Mouse (Mus musculus): Measurements from ENCODE around the gene Fkbp11. TPM values are rescaled to one million over a fixed set of nuclear protein-coding genes. Genes with fewer than 3 reads are reported as not detected.
"Not testable (repeated sequence)": the region's sequence is repeated elsewhere in the genome, so short reads cannot be mapped to it uniquely, and the experiment has no call there.

The Fkbp11 gene
- total RNA-seq, 2 experiments from 2014 or later = 5.5 to 6.9 TPM

- ATAC-seq (replicated peaks; ENCODE audit: low FRiP score, low TSS enrichment, poor library complexity, severe bottlenecking) = not testable (repeated sequence)
These were observed 15.9 kb upstream of the Fkbp11 start for GRCm38 (mm10) chr15:98743863-98744262.

- no peak for ATAC-seq (replicated peaks; ENCODE audit: low FRiP score, low TSS enrichment, poor library complexity, severe bottlenecking)
These were observed 14.9 kb upstream of the Fkbp11 start for GRCm38 (mm10) chr15:98742766-98743428.

GRCm38 (mm10) chr15:98740219-98740618 lies 12.2 kb upstream of the Fkbp11 start:
- no peak for ATAC-seq (replicated peaks; ENCODE audit: low FRiP score, low TSS enrichment, poor library complexity, severe bottlenecking)

- ATAC-seq (replicated peaks; ENCODE audit: low FRiP score, low TSS enrichment, poor library complexity, severe bottlenecking) = peak; percentile 60
These were observed 10.8 kb upstream of the Fkbp11 start for GRCm38 (mm10) chr15:98738796-98739195.

DNA sequence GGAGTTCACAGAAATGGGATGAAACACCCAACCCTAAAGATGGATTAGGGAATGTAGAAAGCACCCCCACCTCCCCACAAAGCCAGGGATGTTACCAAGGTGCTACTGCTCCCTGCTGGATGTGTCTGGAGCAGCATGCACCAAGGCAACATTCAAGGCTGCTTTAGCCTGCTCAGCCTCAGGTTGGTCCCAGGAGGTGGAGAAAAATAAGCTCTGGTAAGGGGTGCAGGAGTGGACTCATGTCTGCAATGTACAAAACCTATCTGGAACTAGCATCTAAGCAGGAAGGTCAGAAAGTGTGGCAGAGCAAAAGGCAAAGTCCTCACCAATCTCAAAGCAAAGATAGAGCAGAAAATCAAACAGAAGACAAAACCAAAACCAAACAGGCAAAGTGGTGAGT lies 9.9 kb upstream of the Fkbp11 start:
- 0 out of 2 replicates have a peak, but pooled peaks have one; percentile 35 for ATAC-seq (replicated peaks; ENCODE audit: low FRiP score, low TSS enrichment, poor library complexity, severe bottlenecking)

DNA sequence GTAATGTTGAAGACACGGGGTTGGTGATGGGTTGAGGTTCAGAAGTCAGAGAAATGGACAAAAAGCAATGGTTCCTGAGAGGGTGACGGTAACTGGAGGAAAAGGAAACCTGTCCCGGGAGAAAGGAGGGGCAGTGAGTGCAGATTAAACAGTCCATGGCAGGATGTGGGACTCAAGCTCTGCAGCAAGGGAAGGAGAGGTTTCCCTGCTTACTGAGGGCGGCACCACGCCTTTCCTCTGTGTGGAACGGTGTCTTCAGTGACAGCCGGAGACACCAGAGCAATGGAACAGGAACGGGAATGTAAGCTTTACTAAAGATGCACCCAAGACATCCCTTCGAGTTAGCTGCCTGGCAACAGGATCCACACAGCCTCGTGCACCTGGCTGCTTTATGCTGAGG lies 8.5 kb upstream of the Fkbp11 start:
- no peak for ATAC-seq (replicated peaks; ENCODE audit: low FRiP score, low TSS enrichment, poor library complexity, severe bottlenecking)

GRCm38 (mm10) chr15:98733976-98734566 lies 6.1 kb upstream of the Fkbp11 start:
- no peak for ATAC-seq (replicated peaks; ENCODE audit: low FRiP score, low TSS enrichment, poor library complexity, severe bottlenecking)

DNA sequence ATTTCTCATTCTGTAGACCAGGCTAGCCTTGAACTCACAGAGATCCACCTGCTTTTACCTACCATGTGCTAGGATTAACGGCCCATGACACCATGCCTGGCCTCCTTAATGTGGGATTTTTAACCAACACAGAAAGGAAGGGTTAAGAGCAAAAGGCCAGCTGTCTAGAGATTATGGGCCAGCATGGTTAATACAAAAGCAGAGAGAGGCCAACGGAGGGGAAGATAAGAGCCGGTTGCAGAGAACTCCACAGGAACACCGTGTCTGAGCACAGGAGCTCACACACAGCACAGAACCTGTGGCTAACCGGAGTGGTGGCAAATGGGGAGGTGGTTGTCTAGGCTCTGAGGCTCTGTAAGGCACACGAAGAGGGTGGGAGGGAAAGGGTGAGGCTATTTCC lies 5.4 kb upstream of the Fkbp11 start:
- peak; percentile 52 for ATAC-seq (replicated peaks; ENCODE audit: low FRiP score, low TSS enrichment, poor library complexity, severe bottlenecking)

DNA sequence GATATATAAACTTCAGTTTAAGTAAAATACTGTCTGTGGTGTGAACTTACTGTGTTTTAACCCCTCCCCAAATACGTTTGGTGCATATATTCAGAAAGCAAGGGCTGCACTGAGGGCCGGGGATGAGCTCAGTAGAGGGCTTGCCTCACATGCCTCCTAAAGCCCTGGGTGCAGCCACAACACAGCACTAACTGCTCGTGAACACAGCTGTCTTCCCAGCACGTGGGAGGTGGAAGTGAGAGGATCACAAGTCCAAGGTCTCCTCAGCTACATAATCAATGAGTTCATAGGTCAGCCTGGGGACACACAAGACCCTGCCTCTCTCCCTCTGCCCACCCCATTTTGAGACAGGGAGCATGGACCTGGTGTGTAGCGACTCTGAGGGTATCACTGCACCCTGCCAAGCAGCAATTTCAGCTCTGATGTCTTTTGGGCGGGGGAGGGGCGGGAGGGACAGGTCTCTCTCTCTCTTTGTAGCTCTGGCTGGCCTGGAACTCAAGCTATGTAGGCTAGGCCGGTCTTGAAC lies 4.1 kb upstream of the Fkbp11 start:
- ATAC-seq (replicated peaks; ENCODE audit: low FRiP score, low TSS enrichment, poor library complexity, severe bottlenecking) = no peak

DNA sequence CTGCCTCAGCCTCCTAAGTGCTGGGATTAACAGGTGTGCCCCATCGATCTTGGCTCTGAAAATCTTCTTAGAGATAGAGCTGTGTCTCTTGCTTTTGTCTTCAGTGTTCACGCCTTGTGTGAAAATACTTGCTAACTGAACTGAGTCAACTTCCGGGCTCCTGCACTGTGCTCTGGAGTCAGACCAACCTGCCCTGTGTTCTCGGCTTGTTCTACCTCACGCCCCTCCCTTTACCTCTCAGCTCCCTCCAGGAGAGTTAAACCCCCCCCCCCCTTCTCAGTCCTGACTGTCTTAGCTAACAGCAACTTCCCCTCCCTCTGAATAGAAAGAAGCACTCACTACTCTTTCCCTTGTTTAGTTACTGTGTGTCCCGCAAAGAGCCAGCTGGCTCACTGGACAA lies 2.8 kb upstream of the Fkbp11 start:
- ATAC-seq (replicated peaks; ENCODE audit: low FRiP score, low TSS enrichment, poor library complexity, severe bottlenecking) = no peak

DNA sequence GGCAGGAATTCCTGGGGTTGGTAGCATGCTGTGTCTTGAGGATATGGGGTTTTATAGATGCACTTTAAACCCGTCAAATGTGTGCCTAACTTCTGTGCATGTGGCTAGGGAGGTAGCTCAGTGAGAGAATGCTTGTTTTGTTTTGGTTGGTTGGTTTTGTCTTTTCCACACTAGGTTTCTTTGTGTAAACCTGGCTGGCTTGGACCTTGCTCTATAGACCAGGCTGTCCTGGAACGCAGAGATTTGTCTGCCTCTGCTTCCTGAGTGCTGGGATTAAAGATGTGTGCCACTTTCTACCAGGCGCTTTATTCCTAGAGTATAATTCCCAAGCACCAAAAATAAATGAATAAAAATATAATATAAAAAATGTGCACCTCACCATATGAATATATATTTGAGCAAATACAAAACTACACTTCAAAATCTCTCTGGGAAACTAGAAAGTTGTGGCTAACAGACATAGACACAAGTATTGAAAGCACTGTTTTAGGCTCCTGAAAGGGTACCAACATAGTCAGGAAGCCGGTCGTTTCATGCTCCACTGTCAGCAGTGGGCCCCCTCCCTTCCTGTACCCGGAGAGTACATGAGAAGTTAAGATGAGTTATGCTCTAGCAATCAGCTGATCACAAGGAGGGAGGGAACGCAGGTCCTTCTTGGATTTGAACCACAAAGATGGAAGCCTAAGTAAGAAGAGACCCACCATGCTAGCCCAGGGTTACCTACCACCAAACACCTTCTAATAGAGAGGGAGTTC lies 2.0 kb upstream of the Fkbp11 start:
- no peak for ATAC-seq (replicated peaks; ENCODE audit: low FRiP score, low TSS enrichment, poor library complexity, severe bottlenecking)

DNA sequence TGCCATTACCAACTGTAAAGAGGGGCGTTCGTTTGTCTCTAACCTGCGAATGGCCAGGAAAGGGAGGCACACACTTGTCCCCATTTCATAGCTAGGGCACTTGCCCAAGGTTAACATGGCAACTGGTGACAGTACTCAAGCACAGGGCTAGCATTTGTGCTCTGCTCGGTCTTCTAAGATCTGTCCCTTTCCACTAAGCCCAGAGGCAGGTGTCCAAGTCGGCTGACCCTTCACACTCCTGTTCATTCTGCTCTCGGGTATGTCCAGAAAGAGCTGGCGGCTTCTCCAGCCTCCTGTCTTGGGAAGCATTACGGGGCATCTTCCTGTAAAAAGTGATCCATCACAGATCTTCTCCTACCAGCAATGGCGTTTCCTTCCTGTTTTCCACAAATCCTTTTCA lies 368 bp upstream of the Fkbp11 start:
- 0 out of 2 replicates have a peak, but pooled peaks have one; percentile 22 for ATAC-seq (replicated peaks; ENCODE audit: low FRiP score, low TSS enrichment, poor library complexity, severe bottlenecking)

DNA sequence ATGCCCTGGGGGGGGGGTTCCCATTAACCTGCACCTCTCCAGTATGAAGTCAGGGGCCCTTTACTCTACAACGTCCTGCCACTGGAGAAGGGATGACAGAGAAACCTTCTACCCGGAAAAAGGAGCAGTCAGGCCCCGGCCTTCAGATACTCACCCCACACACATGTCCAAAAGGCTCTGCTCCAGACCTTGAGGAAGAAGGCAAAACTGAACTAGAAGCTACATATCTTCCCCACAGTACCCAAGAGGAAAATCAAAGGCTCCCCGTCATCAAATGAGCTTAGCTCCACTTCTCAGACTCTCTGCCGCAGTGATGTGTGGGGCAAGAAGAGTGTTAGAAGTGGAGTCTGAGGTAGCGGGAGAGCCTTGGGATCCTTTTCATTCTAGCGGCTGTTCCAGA lies 1.3 kb downstream of the Fkbp11 start:
- ATAC-seq (replicated peaks; ENCODE audit: low FRiP score, low TSS enrichment, poor library complexity, severe bottlenecking) = no peak

- ATAC-seq (replicated peaks; ENCODE audit: low FRiP score, low TSS enrichment, poor library complexity, severe bottlenecking) = no peak
These were observed 1.9 kb downstream of the Fkbp11 start for GRCm38 (mm10) chr15:98726079-98726478.

DNA sequence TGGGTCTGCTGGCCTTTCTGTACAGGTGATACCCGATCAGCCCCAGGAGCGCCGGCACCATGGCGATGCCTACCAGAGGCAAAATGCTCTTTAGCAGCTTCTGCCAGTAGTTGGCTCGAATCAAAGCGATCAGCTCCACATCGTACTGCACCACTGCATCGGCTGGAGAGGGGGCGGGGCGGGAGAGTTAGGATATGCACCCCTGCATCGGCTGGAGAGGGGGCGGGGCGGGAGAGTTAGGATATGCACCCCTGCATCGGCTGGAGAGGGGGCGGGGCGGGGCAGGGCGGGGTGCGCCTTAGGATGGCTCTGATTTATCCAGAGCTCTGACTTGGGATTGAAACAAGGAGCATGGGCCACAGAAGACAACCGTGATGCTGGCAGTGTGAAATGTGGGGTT lies 3.6 kb downstream of the Fkbp11 start:
- ATAC-seq (replicated peaks; ENCODE audit: low FRiP score, low TSS enrichment, poor library complexity, severe bottlenecking) = no peak

DNA sequence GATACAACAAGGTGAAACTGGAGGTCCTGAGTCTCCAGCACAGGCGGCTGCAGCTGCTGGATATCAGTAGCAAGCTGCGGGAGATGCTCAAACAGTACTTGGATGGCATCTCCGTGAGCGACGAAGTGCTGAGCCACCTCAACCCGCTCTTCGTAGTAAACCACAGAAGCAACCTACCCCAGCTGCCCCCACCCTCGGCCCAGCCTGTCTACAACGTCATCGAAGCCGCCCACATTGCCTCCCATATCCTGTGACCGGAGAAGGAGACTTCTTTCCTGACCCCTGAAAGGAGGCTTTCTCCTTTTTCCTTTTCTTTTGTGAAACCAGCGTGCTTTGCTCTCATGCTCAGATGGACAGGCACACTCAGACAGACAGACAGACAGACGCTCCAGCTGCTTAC lies 5.1 kb downstream of the Fkbp11 start:
- peak; percentile 38; the same call in 1 of the 2 replicates for ATAC-seq (replicated peaks; ENCODE audit: low FRiP score, low TSS enrichment, poor library complexity, severe bottlenecking)

GRCm38 (mm10) chr15:98722191-98722590 lies 5.8 kb downstream of the Fkbp11 start:
- no peak for ATAC-seq (replicated peaks; ENCODE audit: low FRiP score, low TSS enrichment, poor library complexity, severe bottlenecking)

GRCm38 (mm10) chr15:98717301-98717700 lies 10.7 kb downstream of the Fkbp11 start:
- ATAC-seq (replicated peaks; ENCODE audit: low FRiP score, low TSS enrichment, poor library complexity, severe bottlenecking) = no peak

DNA sequence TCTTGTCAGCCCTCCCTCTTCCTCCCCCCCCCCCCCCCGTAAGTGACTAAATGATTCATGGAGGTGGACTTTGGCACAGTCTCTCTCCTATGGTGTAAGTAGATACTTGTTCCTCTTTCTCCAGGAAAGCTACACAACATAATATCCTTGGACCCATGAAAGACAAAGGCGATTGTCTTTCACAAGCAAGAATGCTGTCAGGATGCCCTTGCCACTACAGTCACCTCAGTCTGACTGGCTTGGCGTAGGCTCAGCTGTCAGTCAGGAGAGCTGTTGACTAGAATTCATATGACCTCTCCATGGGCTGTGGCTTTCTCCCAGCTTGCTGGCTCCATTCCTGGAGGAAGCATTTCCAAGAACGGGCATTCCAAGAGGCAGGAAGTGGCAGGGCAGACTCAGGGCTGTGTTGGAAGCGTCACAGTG lies 13.8 kb downstream of the Fkbp11 start:
- ATAC-seq (replicated peaks; ENCODE audit: low FRiP score, low TSS enrichment, poor library complexity, severe bottlenecking) = no peak

DNA sequence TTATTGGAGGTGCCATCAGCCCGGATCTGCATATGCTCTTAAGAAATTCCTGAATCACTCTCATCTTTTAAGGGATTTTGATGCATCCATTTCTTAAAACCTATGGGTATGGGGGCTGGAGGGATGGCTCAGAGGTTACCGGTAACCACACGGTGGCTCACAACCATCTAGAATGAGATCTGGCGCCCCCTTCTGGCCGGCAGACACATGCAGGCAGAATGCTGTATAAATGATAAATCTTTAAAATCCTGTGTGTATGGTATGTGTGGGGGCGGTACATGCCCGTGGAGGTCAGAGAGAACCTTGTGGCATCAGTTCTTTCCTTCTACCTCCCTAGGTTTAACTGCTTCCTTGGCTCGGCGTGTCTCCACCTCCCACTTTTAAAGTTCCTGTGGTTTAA lies 17.6 kb downstream of the Fkbp11 start:
- ATAC-seq (replicated peaks; ENCODE audit: low FRiP score, low TSS enrichment, poor library complexity, severe bottlenecking) = peak; percentile 79

Data from megakaryocyte-erythroid progenitor cell, adult 5-6 weeks (primary cell).